Mouse (Mus musculus) adrenal gland (tissue): ENCODE measurements around the gene Ranbp3l.
"Not testable (repeated sequence)": the region's sequence is repeated elsewhere in the genome, so short reads cannot be mapped to it uniquely, and the experiment has no call there.

Source experiments
- intact Hi-C: fragments of 180-260 bp; cut with DNase I; formaldehyde crosslinking; loops from one replicate; pipeline ENCODE4 v1.15.1; 2025
- long read RNA-seq, 2 experiments: library from polyadenylated mRNA; unstranded; transcript quantifications; one replicate each; pipeline ENCODE4 v2.0.0; 2020; ENCODE audit warnings: borderline replicate concordance in 1 of 2; ENCODE audit not compliant: insufficient replicate concordance in 1 of 2

The Ranbp3l gene
- long read RNA-seq, experiment 1 = 0 reads
- long read RNA-seq, experiment 2 = 0 reads

DNA sequence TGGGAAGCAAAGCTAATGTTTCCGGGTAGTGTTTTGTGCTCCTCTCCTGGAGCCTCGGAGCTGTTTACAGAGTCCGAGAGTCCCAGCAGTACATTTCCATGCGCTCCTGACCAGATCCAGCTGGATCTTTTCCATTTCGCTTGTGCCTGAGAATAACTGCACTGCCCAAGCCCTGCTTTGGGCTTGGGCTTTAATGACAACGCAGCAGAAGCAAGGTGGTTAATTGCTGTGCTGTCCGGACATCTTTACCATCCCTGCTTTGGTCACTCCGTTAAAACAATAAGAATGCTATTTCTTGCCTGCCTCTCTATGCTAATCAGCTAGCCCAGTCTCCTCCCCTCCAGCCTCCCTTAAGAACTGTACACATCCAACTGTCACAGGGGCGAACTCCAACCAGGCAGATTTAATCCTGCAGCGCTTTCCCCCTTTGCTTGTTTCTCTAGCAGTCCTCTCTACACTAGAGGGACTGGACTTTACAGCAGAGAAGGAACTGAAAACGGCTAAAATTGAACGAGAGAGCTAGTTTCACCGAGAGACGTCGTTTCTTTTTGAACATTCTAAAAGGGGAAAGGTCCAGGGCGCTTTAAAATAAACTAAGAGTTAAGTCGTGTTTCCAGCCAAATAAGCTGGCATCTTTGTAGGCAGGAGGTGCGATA, at the start of gene Ranbp3l:
Ranbp3l (plus strand) TSS at position 377 of the 656 bp plus-strand sequence.
- intact Hi-C loops = no loop called here

DNA sequence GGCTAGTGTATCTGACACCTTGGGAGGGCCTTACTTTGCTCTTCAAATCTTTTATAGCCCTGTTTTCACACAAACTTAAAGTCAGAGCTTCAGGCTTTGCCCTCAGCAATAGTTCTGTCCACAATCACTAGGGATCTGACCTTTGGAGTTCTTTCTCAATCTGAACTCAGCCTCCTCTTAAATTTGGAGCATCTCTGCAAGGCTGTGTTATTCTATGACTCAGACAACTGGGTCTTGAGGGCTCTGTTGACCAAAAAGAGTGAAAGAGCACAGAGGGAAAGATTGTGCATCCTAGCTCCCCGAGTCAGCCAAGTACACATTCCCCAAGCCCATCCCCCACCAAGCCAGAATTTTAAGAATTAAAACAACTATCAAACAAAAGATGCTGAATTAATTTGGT, 37.7 kb upstream of the Ranbp3l start:
- intact Hi-C loops = no loop called here

DNA sequence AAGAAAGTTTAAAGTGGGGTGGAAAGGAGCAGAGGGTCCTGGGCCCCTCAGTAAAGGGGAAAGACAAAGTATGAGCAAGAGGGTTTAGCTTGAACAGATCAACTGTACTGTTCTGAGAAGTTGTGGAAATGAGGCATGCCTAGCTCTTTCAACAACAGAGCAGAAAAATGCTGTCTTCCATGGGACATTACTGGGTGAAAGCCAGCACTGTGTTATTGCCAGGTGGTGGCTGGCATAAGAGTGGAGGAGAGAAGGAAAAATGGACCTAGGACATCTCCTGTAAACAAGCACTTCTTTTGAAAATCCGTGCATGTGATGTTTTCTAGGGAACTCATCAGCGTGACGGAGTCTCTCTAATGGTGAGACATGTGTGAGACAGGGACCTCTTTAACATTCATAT, 30.8 kb upstream of the Ranbp3l start:
- intact Hi-C loops = no loop called here

DNA sequence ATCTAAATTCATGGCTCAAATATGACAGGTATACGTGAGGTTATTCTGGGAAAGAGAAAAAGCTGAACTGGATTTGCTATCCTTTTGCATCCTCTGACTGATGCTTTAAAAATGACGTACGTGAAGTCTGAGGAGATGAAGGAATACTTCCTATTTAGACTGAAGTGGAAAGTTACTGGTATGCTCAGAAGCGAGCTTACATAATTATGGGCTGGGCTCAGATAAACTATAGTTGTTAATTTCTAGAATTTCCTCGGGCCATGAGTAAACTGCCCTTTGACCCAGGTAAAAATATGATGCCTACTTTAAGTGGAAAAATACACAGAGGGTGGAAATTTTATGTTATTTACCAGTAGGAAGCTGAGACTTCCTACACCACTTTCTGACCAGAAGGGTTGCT, 26.9 kb upstream of the Ranbp3l start:
- intact Hi-C loops = no loop called here

DNA sequence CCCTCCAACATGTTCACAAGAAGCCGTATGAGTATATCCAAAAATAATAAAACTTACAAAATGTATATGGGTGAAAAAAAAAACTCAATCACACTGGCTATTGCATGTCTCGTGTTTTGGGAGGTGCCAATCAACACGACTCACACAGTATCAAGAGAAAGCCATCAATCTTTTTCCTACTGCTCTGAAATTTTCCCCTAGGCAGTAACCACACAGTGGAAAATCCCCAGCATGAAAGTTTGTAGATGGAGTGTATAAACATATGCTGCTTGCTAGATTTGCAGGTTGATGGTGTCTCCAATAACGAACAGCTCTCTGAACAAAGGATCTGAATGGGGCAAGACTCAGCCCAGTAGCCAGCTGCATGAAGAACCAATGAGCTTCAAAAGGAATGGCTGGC, 16.9 kb upstream of the Ranbp3l start:
- intact Hi-C loops = no loop called here

DNA sequence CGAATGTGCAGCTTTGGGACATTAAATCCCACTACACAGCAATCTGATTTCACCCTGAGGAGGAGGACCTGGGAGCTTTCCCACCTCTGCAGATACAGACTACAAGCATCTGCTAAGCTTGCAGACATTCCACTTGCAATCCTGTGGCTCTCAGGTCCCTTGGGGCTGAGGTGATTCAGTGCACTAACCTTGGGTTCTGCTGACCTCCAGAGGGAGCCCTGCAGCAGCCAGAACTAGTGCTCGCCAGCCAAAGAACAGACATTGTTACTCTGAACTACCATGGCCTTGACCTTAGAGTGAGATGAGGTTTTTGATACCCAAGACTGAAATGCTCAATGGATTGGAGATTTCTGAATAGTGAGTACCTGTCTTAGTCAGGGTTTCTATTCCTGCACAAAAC, 4.4 kb upstream of the Ranbp3l start:
- intact Hi-C loops = no loop called here

DNA sequence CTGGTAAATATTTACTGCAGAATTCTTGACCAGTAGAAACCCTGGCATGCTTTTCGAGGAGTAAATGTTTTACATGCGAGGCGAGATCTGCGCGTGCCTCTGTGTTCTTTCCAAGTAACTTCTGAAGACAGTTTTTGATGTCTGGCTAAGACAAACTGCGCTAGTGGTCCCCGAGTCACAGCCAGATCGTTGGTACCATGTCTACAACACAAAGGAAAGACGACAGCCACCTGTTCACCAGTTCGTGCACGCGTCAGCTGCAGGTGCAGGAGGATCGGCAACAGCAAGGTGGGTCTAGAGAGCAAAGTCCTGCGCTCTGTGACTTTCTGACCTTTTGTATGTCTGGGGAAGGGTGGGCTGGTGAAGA, 463 bp downstream of the Ranbp3l start:
- intact Hi-C loops = no loop called here

DNA sequence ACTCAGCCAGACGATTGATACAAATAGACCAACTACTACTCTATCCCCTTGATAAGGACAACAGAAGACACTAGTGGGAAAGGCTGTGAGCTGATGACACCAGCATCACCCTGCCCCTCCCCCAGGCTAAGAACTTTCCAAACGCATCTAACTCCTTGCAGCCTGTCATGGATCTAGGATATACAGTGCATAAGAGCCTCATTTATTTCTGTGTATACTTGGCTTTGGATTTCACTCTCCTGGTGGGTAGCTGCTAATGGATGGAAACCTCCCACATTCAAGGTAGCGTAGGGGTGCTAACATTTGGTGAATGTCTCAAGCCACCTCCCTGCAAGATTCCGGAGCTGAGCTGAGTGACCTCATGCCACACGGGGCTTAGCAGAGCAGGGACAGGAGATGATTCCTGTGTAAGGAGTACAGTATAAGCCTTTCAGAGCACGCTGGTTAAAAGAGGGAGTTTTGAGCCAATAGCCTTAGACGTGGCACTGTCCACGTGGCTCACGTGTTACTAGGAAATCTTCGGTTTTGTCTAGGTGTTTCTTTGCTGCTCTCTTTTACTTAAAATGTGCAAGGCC, 1.4 kb downstream of the Ranbp3l start:
- intact Hi-C loops = no loop called here

DNA sequence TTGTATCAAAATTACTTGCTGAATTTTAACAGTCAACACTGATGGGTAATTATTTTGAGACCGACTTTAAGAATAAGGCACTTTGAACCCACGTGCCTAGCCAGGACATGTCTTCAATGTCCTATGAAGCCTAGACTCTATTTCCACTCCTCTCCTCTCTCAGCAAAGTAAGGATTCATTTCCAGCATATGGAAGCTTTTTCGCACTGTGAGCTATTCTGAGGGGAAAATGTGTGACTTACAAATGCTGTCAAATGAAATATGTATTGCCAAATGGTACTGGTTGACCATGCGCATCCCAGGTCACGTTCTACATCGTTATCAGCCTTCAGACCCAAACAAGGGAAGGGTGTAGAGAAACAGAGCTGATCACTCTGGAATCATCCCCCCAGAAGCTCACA, 23.5 kb downstream of the Ranbp3l start:
- intact Hi-C loops = no loop called here

DNA sequence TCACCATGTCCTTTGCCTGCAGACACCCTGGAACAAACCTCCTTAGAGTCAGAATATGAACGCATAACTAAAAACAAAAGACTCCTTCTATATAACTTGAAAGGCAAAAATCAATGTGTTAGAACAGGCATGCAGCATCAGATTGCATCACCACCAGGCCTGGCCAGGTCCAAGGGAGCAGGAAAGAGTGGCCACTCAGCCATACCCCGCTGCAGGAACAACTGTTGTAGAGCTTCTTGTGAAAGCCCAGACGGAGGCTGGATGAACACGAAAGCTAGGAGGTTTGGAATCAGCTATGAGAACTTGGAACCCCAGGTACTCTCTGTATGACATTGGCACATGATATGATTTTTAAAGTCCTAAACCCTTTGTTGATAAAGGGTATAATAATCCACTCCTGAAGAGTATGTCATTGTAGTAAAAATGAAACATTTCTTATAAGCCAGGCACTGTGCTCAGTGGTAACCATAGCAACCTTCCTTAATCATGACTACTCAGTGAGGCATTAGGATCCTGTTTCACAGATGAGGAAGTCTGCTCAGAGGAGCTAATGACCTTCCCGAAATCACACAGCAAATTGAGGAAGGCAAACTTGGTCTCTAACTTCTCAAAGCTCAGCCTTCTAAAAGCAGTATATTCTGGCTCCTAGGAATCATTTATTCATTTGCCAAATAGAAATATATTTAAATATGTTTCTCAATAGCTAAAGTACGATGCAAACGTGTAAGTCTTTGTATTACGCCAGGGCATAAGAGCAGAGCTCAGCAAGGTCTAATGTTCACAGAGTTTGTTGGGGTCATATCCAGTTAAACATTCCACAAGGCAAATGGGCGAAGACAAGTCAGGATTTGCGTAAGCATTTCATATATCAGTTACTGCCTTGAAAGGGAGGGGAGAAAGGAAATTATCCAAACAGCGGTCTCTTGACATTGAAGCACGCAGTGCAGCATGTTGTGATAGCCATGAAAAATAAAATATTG, 24.4 kb downstream of the Ranbp3l start:
- intact Hi-C loops = no loop called here

DNA sequence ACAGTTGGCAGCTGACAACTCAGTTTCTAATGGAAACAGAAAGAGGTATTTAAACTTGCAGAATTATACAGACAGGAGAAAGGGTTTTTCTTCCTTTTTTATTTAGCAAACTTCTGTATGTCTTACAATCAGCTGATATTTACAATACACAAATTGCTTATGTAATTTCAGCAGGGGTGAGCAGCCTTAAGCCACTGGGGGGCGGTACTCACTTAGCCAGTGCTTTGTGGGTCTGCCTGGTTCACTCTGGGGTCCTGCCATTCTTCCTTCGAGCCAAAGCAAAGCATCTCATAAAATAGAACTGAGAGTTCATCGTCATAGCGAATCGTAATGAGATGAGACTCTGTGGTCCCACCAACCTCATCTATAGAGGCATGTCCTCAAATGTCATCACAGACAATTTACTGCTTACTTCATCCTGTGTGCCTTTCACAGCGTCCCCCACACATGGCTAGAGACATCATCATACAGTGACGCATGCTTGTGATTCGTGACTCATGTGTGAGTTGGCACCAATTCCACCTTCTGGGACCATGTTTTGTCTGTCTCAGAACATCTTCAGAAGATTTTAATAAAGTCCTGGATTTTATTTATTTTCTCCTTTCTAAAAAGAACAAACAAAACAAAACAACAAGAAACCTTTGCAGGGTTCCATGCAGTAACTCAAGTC, 27.0 kb downstream of the Ranbp3l start:
- intact Hi-C loops = no loop called here

DNA sequence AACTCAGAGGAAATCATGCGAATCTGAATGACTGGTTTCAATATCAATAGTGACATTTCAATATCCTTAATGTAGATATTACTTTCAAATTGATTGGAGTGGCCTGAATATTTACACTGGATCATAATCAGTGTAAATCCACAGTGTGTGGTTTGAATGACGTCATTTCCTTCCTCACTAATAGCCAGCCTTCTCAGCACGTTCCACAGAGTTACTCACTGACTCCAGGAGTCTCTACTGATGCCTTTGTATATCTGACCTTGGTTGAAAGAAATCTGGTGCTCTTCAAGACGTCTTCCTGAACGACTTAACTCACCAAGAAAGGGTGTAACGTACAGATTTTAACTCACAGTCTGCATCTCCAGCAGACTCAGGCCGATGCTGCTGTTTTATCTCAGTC, 27.7 kb downstream of the Ranbp3l start:
- intact Hi-C loops = no loop called here

DNA sequence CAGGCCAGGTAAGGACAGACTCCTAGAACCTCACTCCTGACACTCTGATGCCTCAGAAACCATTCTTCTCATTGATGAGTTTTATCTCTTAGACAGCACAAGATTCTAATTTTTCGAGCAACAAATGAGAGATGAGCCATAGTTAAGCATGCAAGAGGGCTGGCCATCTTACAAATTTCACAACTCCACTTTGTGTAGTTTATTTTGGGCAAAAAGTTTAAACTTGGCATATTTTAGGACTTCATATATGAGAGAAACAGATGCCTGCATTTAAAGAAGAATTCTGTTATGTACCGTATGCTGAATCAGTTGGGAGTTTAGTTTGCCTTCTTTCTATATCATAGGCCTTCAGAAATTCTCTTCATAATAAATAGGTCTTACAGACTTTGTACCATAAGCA, 35.0 kb downstream of the Ranbp3l start:
- intact Hi-C loops = no loop called here

DNA sequence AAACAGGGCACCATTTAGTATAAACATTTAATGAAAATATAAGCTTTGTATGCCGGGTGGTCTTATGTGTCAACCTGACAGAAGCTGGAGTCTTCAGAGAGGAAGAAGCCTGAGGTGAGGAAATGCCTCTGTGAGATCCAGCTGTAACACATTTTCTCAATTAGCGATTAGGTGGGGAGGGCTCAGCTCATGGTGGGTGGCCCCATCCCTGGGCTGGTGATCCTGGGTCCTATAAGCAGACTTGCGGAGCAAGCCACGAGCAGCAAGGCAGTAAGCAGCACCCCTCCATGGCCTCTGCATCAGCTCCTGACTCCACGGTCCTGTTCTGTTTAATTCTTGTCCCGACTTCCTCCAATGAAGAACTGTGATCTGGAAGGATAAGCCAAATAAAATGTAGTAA, 41.4 kb downstream of the Ranbp3l start:
- intact Hi-C loops = no loop called here

DNA sequence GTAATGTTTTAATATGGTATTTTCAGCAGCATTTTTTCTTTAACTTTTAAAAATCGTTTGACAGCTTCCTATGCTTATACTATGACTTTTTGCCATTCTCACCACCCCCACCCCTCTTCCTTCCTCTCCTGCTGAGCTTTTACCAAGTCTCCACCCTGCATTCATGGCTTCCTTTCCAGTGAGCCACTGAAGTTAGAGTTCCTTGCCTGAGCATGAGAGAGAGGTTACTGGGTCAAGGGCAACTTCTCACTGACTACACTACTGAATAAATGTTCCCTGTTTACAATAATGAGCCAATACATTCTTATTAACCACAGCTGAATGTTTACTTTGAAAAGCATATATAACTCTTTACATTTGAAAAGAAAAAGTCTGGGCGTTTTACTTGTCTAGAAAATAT, 46.8 kb downstream of the Ranbp3l start:
- intact Hi-C loops = no loop called here

DNA sequence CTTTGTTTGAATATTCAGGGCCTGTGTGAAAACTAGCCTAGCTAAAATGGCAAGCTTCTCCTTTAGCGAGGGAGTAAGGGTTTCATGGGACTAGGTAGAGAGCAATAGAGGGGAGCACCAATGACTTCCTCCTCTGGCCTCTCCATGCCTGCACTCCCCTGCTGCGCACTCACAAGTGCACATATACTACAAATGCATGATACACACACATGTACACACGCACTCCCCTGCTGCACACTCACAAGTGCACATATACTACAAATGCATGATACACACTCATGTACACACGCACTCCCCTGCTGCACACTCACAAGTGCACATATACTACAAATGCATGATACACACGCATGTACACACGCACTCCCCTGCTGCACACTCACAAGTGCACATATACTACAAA, 47.7 kb downstream of the Ranbp3l start:
- intact Hi-C loops = not testable (repeated sequence)

DNA sequence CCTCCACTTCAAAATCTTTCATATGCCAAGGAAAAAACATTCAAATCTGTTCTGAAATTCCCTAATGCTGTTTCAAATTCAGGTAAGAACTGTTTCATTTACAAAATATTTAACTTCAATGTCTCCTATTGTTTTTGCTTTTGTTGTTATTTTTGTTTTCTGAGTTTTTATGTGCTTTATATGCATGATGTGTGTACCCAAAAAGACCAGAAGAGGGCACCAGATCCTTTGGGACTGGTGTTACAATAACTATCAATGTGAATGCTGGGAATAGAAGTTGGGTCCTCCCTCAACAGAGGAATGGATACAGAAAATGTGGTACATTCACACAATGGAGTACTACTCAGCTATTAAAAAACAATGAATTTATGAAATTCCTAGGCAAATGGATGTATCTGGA, 88.0 kb downstream of the Ranbp3l start:
- intact Hi-C loops = no loop called here

DNA sequence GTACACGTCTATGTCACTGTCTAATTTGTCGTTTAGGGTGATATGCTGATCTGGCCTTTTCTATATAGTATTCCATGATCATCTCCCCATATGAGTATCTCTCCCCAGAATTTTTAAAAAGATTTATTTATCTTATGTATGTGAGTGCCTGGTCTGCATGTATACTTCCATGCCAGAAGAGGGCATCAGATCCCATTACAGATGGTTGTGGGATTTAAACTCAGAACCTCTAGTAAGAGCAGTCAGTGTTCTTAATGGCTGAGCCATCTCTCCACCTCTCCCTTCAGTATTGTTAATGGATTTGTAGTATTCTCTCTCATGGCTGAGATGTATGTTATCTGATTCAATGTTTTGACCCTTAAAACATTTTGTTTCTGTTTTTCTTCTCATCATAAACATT, 92.1 kb downstream of the Ranbp3l start:
- intact Hi-C loops = no loop called here

DNA sequence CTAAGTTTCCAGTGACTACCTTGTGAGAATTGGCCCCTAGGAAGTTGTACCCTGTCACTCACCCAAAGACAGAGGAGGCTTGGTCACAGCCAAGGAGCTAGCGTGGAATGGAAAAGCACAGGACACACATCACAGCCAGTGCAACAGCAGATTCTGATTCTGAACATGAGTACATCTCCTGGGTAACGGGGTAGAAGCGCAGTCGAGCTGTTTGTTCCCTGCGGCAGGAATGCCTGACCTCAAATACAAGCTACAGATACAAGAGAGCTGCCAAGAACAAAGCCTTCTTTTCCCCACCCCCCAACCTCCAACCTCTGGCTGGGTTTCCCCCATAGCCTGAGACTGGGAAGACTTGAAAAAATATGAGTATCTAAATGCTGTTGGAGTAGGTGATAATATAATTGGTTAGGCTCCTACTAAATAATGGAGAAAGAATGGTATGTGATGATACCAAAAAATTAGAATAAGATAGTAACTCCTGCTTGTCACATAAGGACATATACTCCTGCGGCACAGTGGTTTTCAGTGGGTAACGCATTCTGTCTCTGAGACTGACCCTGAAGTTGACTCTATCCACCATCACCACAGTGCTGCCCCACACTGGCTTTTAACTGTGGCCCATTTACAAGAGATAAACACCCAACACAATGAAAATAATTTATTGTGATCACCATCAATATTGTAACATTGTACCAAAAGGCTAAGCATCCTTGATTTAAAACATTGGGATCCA, 93.6 kb downstream of the Ranbp3l start:
- intact Hi-C loops = no loop called here

DNA sequence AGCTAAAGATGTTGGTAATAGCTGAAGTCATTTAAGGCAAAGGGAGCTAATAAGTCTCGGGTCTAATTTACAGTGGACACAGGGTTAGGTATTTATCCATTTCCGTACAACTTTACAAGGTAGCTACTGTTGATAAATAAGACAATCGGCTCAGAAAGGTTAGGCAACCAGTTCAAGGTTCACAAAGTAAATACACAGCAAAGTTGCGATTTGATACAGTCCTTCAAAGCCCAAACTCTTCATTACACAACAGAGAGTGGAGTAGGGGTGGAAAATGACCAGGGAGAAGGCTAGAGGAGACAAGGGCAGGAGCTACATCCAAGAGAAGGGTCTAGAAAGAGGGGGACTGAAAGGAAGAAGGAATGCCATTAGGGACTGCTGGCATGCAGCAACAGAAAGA, 101.1 kb downstream of the Ranbp3l start:
- intact Hi-C loops = no loop called here

DNA sequence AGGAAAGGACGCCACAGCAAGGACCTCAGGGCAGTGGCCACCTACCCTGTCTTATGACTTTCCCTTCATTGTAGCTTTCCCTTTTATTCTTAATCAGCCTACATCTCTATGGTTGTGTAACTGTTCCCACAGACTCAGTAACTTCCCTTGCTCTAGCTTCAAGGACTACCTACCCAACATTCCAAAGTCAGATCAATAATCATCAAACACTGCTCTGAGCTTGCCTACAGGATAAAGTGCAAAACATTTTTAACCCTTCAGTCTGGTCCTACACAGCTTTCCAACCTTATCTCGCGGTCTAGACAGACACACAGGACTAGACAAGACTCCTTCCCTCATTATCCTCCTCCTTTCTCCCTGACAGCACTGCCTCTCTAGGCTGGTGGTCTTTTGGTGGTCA, 102.6 kb downstream of the Ranbp3l start:
- intact Hi-C loops = no loop called here
